Mouse (Mus musculus): ENCODE measurements around the gene Mtch1. TPM values are rescaled to one million over a fixed set of nuclear protein-coding genes. Genes with fewer than 3 reads are reported as not detected.
"Not testable (repeated sequence)": the region's sequence is repeated elsewhere in the genome, so short reads cannot be mapped to it uniquely, and the experiment has no call there.

Mtch1 gene
- polyA plus RNA-seq (2015; fragmentation: Nextera tagmentation; extraction: Ambion mirVana): 467 and 490 TPM in 2 replicates

GRCm38 (mm10) chr17:29347645-29348256 is at the start of gene Mtch1:
Gene Mtch1, minus strand, starts transcription at chr17:29347934.
- WGBS: under 1% methylated on average over 52 of the region's 53 CpGs
- H3K4me3 ChIP-seq: peak within 1 kb of the TSS; percentile 87
- peaks cover 32% of the 10 kb centered on the region for H3K4me1 ChIP-seq (replicated peaks)
- H3K9ac ChIP-seq: peak within 1 kb of the TSS; percentile 98
- H3K27ac ChIP-seq (replicated peaks): peak within 1 kb of the TSS; percentile 93
- no peaks in the 10 kb centered on the region for H3K9me3 ChIP-seq
- peaks cover 17% of the 10 kb centered on the region for H3K36me3 ChIP-seq
- ATAC-seq (ENCODE audit: low read depth): peak; percentile 94
- no peaks in the 10 kb centered on the region for H3K27me3 ChIP-seq
- H3K4me2 ChIP-seq: peak within 1 kb of the TSS; percentile 75

GRCm38 (mm10) chr17:29396821-29397242 is 49.1 kb upstream of the Mtch1 start:
- Histone ChIP-seq H3K27ac (replicated peaks) (no peak overlapping the region), H3K4me3 (no peak overlapping the region), H3K9me3 (no peaks in the 10 kb centered on the region), H3K36me3 (no peaks in the 10 kb centered on the region), H3K4me2 (peak overlapping the region; percentile 57; the same call in 1 of the 2 replicates), H3K9ac (no peak overlapping the region), H3K4me1 (replicated peaks) (peaks cover 30% of the 10 kb centered on the region), H3K27me3 (no peaks in the 10 kb centered on the region)
- 19% methylated on average over 6 of the region's 6 CpGs for WGBS
- peak; percentile 73 for ATAC-seq (ENCODE audit: low read depth)

DNA sequence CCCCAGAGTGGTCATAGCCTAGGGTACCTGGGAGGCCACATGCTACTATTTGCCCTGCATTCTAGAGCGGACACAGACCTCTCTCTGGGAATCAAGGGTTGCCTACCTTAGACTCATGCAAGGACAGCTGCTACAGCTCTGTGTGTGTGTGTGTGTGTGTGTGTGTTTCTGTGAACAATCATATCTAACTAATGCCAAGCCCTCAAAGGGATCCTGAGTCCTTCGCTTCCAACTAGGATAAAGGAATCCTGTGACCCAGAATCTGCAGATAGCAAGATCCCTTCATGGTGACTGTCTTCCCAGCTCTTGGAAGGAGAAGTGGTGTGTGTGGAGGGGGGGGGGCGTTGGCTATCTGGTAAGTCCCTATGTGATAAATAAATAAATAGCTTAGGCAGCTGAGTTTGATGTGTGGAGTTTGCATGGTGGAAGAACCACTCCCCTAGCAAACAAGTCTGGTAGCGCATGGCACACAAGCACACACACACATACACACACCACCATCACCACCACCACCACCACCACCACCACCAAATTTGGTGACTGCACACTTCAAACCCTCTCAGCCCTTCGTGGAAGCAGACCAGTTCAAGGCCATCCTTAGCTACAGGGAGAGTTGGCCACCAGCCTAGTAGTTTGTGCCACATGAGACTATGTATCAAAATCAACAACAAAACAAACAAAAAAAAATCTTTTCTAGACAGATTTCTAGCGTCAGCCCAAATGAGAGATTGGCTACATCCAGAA is 48.5 kb upstream of the Mtch1 start:
- Histone ChIP-seq H3K4me2 (no peak overlapping the region), H3K9ac (no peak overlapping the region), H3K9me3 (no peaks in the 10 kb centered on the region), H3K4me3 (no peak overlapping the region), H3K27ac (replicated peaks) (no peak overlapping the region), H3K27me3 (no peaks in the 10 kb centered on the region), H3K4me1 (replicated peaks) (peaks cover 30% of the 10 kb centered on the region), H3K36me3 (no peaks in the 10 kb centered on the region)
- 61% methylated on average over 6 of the region's 6 CpGs for WGBS
- no peak for ATAC-seq (ENCODE audit: low read depth)

DNA sequence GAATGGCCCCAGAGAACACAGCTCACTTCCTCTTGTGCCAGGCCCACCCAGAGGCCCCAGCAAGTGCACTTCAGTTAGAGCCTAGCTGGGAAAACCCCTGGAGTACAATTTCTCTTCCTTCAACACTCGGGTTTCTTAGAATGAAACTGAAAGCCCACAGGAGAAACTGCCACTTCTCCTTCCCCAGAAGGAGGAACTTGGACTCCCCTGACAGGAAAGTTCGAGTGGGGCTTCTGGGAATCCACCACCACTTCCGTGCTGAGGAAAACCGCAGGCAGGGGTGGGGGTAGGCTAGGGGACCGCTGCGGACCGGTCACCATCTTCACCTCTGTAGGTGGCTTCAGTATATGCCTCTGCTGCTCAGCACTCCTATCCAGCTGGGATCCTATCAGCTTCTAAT is 47.6 kb upstream of the Mtch1 start:
- no peak overlapping the region for H3K4me2 ChIP-seq
- no peak overlapping the region for H3K27ac ChIP-seq (replicated peaks)
- no peak for ATAC-seq (ENCODE audit: low read depth)
- no peaks in the 10 kb centered on the region for H3K9me3 ChIP-seq
- H3K4me1 ChIP-seq (replicated peaks): peaks cover 30% of the 10 kb centered on the region
- no peak overlapping the region for H3K4me3 ChIP-seq
- no peaks in the 10 kb centered on the region for H3K27me3 ChIP-seq
- no peaks in the 10 kb centered on the region for H3K36me3 ChIP-seq
- WGBS: 65% methylated on average over 7 of the region's 7 CpGs
- no peak overlapping the region for H3K9ac ChIP-seq

DNA sequence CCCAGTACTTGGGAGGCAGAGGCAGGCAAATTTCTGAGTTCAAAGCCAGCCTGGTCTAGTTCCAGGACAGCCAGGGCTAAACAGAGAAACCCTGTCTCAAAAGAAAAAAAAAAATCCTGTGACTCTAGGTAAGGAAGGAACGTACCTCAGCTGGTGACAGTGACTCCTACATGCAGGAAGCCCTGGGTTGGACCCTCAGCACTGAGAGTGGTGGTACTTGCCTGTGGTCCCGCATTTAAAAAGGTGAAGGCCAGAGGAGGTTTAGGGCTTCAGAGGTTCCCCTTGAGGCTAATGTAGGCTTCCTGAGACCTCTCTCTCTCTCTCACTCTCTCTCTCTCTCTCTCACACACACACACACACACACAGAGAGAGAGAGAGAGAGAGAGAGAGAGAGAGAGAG is 47.0 kb upstream of the Mtch1 start:
- H3K27ac ChIP-seq (replicated peaks); H3K9me3 ChIP-seq; H3K4me3 ChIP-seq; ATAC-seq (ENCODE audit: low read depth); H3K4me2 ChIP-seq; H3K27me3 ChIP-seq; H3K36me3 ChIP-seq; H3K9ac ChIP-seq: not testable (repeated sequence)
- 75% methylated on average over 2 of the region's 2 CpGs for whole genome bisulfite sequencing
- H3K4me1 ChIP-seq (replicated peaks): peaks cover 30% of the 10 kb centered on the region

DNA sequence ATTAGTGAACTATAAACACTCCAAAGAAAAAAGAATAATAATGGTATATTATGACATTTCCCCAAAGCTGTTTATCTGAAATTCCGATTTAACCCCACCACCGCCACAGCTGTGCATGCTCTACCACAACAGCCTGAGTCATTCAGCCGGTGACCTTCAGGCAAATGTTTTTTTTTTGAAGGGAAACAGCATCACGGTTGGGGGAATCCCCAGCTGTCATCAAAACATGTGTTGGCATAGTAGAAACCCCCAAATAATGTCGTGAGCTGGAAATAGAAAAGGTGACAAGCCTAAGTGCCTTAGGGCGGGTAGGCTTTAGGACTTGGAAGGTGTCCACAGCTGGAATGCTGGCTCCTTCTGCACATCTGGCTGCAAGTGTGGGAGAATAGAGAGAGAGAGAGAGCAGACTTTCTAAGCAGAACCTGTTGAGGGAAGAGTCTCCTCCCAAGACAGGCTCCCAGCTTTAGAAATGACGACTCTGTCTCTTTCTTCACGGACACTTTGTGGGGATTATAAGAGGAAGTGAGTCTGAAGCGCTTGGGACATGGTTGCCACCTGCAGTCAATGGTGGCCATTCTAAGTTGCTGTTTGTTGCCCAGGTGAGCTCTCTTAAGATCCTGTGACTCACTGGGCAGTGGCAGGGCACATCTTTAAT is 46.5 kb upstream of the Mtch1 start:
- no peak overlapping the region for H3K4me3 ChIP-seq
- no peaks in the 10 kb centered on the region for H3K27me3 ChIP-seq
- no peak overlapping the region for H3K27ac ChIP-seq (replicated peaks)
- H3K36me3 ChIP-seq: no peaks in the 10 kb centered on the region
- ATAC-seq (ENCODE audit: low read depth): no peak
- no peaks in the 10 kb centered on the region for H3K9me3 ChIP-seq
- H3K4me2 ChIP-seq: no peak overlapping the region
- 76% methylated on average over 9 of the region's 9 CpGs for WGBS
- H3K4me1 ChIP-seq (replicated peaks): peaks cover 28% of the 10 kb centered on the region
- H3K9ac ChIP-seq: no peak overlapping the region

DNA sequence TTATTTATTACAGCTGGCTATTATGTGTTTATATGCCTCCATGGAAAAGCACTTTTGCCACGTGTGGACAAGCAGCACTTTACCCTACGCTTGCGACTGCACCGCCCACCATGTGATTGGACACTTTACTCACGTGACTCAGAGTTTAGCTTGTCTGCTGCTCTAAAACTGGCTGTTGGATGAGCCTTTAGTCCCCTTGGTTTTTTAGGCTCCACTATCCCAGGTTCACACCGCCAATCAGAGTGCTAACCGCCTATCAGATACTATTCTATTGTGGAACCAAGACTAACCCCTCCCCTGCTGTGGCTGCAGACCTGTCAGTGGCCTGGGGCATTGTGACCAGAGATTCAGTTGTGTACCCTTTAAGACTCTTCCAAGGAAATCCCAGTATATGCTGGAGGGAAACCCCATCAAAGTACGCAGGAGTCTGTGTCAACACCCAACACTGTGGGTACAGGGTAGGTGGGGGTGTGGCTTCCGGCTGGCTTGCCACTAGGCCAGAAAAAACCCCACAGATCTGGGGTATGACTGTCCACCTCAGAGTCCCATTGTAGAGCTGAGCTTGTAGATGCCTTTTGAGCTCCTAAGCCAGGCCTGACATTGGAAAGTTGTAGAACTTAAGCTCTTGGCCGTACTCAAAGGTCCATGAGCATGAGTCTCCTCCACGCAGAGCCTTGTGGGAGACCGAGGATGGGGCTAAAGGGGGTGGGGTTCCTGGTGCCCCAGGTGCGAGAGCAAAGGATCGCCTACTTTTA is 45.8 kb upstream of the Mtch1 start:
- Histone ChIP-seq H3K4me3 (no peak overlapping the region), H3K36me3 (no peaks in the 10 kb centered on the region), H3K4me2 (no peak overlapping the region), H3K27ac (replicated peaks) (no peak overlapping the region), H3K9ac (no peak overlapping the region), H3K4me1 (replicated peaks) (peaks cover 20% of the 10 kb centered on the region), H3K9me3 (no peaks in the 10 kb centered on the region), H3K27me3 (no peaks in the 10 kb centered on the region)
- ATAC-seq (ENCODE audit: low read depth): no peak
- WGBS: 74% methylated on average over 14 of the region's 14 CpGs

DNA sequence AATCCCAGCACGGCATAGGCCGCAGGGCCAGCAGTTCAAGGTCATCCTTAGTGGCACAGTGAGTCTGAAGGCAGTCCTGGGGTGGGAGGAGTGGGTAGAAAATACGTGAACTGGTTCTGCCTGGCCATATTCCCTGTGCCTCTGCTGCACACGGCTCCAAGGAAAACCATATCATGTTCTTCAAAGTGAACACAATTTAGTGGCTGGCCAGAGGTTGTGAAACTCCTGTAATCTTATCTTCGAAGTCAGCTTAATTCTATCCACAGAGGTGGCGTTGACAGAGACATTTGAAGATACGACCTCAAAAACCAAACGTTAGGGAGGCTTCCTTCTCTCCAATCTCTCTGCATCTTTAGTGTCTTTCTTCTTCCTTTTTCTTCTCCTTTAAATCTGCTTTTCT is 43.5 kb upstream of the Mtch1 start:
- H3K27ac ChIP-seq (replicated peaks): no peak overlapping the region
- no peak overlapping the region for H3K4me2 ChIP-seq
- no peak overlapping the region for H3K4me3 ChIP-seq
- no peak for ATAC-seq (ENCODE audit: low read depth)
- no peak overlapping the region for H3K9ac ChIP-seq
- H3K27me3 ChIP-seq: no peaks in the 10 kb centered on the region
- H3K36me3 ChIP-seq: no peaks in the 10 kb centered on the region
- WGBS: 90% methylated on average over 8 of the region's 8 CpGs
- no peaks in the 10 kb centered on the region for H3K9me3 ChIP-seq
- H3K4me1 ChIP-seq (replicated peaks): no peaks in the 10 kb centered on the region

- 88% methylated on average over 11 of the region's 11 CpGs for WGBS
- ATAC-seq (ENCODE audit: low read depth): no peak
- Histone ChIP-seq H3K4me3 (no peak overlapping the region), H3K4me1 (replicated peaks) (peaks cover 6% of the 10 kb centered on the region; the same call in 1 of the 2 replicates), H3K36me3 (no peaks in the 10 kb centered on the region), H3K4me2 (no peak overlapping the region), H3K27me3 (no peaks in the 10 kb centered on the region), H3K9ac (no peak overlapping the region), H3K9me3 (no peaks in the 10 kb centered on the region), H3K27ac (replicated peaks) (no peak overlapping the region)
Observed at GRCm38 (mm10) chr17:29388978-29389377, 41.2 kb upstream of the Mtch1 start.

DNA sequence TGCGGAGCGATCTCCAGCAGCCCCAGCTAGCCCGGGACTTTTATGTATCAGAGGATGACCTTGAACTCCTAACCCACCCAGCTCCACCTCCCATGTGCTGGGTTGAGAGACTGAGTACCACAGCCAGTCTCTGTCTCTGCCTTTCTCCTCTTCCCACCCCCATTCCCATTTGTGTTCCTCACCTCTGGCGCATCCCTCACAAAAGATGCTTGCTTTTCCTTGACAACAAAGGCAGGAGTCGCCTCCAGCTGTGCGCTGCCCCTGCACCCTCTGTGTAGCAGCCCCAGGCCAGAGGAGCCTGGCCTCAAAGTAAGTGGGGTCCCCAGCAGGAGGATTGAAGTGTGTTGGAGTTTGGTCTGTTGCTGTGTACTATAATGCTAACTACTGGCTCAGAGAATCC is 38.0 kb upstream of the Mtch1 start:
- Histone ChIP-seq H3K4me2 (no peak overlapping the region), H3K36me3 (no peaks in the 10 kb centered on the region), H3K4me3 (no peak overlapping the region), H3K9me3 (no peaks in the 10 kb centered on the region), H3K27me3 (no peaks in the 10 kb centered on the region), H3K4me1 (replicated peaks) (peaks cover 6% of the 10 kb centered on the region; the same call in 1 of the 2 replicates), H3K9ac (no peak overlapping the region), H3K27ac (replicated peaks) (no peak overlapping the region)
- no peak for ATAC-seq (ENCODE audit: low read depth)
- 28% methylated on average over 6 of the region's 6 CpGs for WGBS

GRCm38 (mm10) chr17:29384850-29385438 is 37.2 kb upstream of the Mtch1 start:
- ATAC-seq (ENCODE audit: low read depth): no peak
- Histone ChIP-seq H3K9me3 (no peaks in the 10 kb centered on the region), H3K4me1 (replicated peaks) (peaks cover 6% of the 10 kb centered on the region; the same call in 1 of the 2 replicates), H3K36me3 (no peaks in the 10 kb centered on the region), H3K27ac (replicated peaks) (no peak overlapping the region), H3K9ac (no peak overlapping the region), H3K4me2 (no peak overlapping the region), H3K27me3 (no peaks in the 10 kb centered on the region), H3K4me3 (no peak overlapping the region)
- WGBS: 40% methylated on average over 5 of the region's 5 CpGs
